Mouse (Mus musculus) megakaryocyte, embryonic 14.5 days (primary cell): ENCODE measurements around the gene Rcor1. TPM values are rescaled to one million over a fixed set of nuclear protein-coding genes. Genes with fewer than 3 reads are reported as not detected.
A peak's percentile ranks its signal among the peaks of the same experiment; 100 is the strongest.

ENCODE experiments used
- H3K27me3 ChIP-seq: replicated peaks from 2 replicates; pipeline ENCODE3; 2012; ENCODE audit warnings: inconsistent platforms
- H3K36me3 ChIP-seq: replicated peaks from 2 replicates; pipeline ENCODE3; 2012; ENCODE audit warnings: low read length, inconsistent platforms, mixed read lengths
- H3K4me1 ChIP-seq: 2 replicates; pipeline ENCODE4 v1.6.1; 2012; ENCODE audit warnings: inconsistent platforms
- H3K4me3 ChIP-seq: replicated peaks from 2 replicates; pipeline ENCODE3; 2012; ENCODE audit warnings: moderate library complexity, mild to moderate bottlenecking, inconsistent platforms
- H3K9me3 ChIP-seq: 2 replicates; pipeline ENCODE4 v1.6.1; 2012; ENCODE audit warnings: inconsistent platforms
- FLI1 ChIP-seq: IDR thresholded peaks from 2 replicates; pipeline ENCODE4 v1.6.1; 2012; ENCODE audit warnings: low read length, inconsistent platforms, mixed read lengths
- GATA1 ChIP-seq: IDR thresholded peaks from 3 replicates; pipeline ENCODE4 v1.6.1; 2012; ENCODE audit warnings: mixed read lengths, low read length, inconsistent platforms, borderline replicate concordance
- polyA plus RNA-seq: library from polyadenylated mRNA; stranded (reverse); fragments of >175 nt; gene quantifications from 2 replicates; pipeline ENCODE4 v1.2.3, GENCODE M21; 2012; ENCODE audit warnings: low replicate concordance; ENCODE audit not compliant: insufficient read depth

The Rcor1 gene
- polyA plus RNA-seq, 1 experiment, result 2.9 TPM

DNA sequence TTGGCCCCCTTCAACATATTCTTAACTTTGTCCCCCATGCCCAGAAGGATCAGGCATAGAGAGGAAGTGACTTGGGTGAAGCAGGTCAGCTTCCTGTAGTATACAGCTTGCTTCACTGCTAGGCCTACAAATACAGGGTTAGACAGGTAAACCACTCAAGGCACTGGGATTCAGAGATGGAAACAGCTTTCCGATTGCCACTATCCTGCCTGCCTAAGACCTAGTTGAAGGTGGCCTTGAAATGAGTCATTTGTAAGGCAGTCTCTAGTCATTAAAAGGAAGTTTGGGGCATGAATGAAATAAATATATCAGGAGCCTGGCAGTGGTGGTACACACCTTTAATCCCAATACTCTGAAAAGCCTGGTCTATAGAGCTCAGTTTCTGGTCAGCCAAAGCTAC lies 47.9 kb downstream of the Rcor1 start:
- Histone ChIP-seq H3K9me3 (peaks cover 5% of the 10 kb centered on the region), H3K36me3 (peaks cover 62% of the 10 kb centered on the region), H3K27me3 (no peaks in the 10 kb centered on the region), H3K4me1 (peaks cover 62% of the 10 kb centered on the region), H3K4me3 (no peak overlapping the region)
- TF ChIP-seq FLI1 (no peak), GATA1 (no peak)

DNA sequence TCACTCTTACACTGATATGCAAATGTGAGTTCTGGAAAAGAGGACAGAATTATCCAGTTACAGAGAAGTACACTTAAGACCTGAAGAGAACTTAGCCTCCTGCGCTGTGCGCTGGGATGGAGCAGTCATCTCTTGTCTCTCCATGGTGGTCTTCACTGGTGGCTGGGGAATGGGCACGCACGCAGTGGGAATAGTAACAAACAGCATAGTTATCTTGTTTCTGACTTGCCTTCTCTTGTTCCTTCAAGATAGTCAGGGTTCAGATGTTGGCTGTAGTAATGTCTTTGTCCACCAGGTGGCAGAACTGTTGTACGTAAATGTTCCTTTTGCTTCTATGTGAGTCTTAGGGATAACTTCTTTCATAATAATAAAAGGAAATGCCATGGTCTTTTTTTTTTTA lies 49.0 kb downstream of the Rcor1 start:
- Histone ChIP-seq H3K27me3 (no peaks in the 10 kb centered on the region), H3K4me1 (peaks cover 73% of the 10 kb centered on the region), H3K4me3 (peak overlapping the region; percentile 3), H3K9me3 (peaks cover 5% of the 10 kb centered on the region), H3K36me3 (peaks cover 57% of the 10 kb centered on the region)
- TF ChIP-seq GATA1 (no peak), FLI1 (no peak)

DNA sequence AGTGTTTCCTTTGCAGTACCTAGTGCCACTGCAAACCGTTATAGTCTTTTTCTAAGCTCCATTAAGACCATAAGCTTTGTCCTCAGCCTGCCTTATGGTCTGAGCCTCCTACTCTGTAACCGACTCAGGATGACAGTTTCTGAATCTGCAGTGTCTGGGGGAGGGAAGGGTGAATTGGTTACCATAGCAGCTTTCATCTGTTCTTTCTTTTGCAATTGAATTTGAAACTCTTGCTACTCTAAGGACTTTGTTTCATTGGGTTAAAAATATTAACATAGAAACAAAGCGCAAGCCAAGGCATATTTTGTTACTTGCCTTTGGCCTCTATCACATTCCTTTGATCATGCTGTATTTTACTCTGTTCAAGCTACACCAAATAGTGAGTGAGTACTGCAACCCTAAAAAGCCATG lies 49.6 kb downstream of the Rcor1 start:
- peaks cover 57% of the 10 kb centered on the region for H3K36me3 ChIP-seq
- H3K27me3 ChIP-seq, result no peaks in the 10 kb centered on the region
- no peaks in the 10 kb centered on the region for H3K9me3 ChIP-seq
- H3K4me1 ChIP-seq, result peaks cover 78% of the 10 kb centered on the region
- no peak overlapping the region for H3K4me3 ChIP-seq
- no peak for TF ChIP-seq GATA1
- no peak for TF ChIP-seq FLI1

DNA sequence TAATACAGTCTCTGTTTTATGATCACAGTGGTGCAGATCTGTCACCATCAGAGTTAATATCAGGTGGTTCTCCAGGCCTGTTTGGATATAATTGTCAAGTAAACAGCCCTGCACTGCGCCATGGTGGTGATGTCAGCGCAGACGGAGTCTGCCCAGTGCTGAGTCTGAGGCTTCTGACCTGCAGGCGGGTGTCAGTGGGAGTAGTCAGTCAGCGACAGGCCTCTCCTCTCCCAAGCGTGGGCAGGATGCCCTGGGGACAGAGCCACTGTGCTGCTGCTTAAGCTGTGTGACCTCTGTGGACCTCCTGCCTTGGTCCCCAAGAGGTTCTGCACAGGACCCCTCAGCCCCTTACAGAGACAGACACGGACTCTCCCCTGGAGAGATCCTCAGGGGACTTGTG lies 50.0 kb downstream of the Rcor1 start:
- TF ChIP-seq FLI1, result no peak
- TF ChIP-seq GATA1, result no peak
- H3K4me1 ChIP-seq, result peaks cover 83% of the 10 kb centered on the region
- H3K27me3 ChIP-seq, result no peaks in the 10 kb centered on the region
- no peak overlapping the region for H3K4me3 ChIP-seq
- H3K9me3 ChIP-seq, result no peaks in the 10 kb centered on the region
- H3K36me3 ChIP-seq, result peaks cover 55% of the 10 kb centered on the region

DNA sequence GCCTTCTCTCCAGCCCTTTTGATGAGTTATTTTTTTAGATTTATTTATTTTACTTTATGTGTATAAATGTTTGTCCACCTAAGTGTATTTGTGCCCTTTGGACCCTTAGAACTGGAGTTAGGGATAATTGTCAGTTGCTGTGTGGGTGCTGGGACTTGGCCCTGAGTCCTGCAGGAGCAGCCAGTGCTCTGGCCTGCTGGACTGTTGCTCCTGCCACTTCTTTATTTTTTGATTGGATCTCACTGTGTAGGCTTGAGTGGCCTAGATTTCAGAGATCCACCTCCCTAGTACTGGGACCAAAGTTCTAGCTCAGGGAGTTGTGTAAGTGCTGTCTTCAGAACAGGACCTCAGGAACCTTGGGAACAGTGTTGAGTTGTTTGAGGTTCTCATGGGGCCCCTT lies 51.6 kb downstream of the Rcor1 start:
- peaks cover 94% of the 10 kb centered on the region for H3K4me1 ChIP-seq
- H3K4me3 ChIP-seq, result no peak overlapping the region
- H3K36me3 ChIP-seq, result peaks cover 52% of the 10 kb centered on the region
- H3K9me3 ChIP-seq, result no peaks in the 10 kb centered on the region
- TF ChIP-seq FLI1 (no peak), GATA1 (no peak)
- no peaks in the 10 kb centered on the region for H3K27me3 ChIP-seq

DNA sequence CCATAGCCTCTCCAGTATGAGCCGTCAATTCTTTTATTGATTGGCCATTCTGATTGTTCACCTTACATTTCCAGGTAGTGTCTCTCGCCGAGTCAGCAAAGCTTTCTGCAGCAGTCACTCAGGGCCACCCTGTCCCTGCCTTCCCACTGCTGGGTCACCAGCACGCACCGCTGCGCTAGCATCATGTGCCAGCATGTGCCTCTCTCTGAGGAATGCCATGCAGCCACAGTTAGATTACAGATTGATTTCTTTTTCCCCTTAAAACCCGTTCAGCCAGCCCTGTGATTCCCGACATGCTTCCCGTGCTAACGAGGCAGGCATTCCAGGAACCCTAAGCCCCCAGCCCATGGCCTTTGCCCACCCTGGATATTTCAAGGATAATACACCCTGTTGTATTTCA lies 52.8 kb downstream of the Rcor1 start:
- Histone ChIP-seq H3K27me3 (no peaks in the 10 kb centered on the region), H3K9me3 (no peaks in the 10 kb centered on the region), H3K4me3 (peak overlapping the region; percentile 1), H3K4me1 (peaks cover 87% of the 10 kb centered on the region), H3K36me3 (peaks cover 61% of the 10 kb centered on the region)
- TF ChIP-seq GATA1 (no peak), FLI1 (no peak)

DNA sequence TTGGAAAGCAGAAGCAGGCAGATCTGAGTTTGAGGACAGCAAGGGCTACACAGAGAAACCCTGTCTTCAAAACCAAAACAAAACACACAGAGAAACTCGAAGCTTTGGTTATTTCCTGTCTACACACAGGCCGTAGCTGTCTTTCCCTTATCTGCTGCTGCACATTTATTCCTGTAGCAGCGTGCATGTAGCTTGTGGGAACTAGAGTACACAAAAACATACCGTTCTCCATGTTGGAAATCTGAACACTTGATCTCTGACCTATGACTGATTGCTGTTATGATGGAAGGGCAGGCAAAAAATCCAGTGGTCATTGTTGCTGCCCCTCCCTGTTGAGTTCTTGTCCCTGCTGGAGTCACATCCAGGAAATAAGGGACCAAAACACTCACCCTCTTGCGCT lies 54.9 kb downstream of the Rcor1 start:
- peak; percentile 45; the same call in 1 of the 3 replicates for TF ChIP-seq GATA1
- no peak for TF ChIP-seq FLI1
- peaks cover 73% of the 10 kb centered on the region for H3K4me1 ChIP-seq
- H3K27me3 ChIP-seq, result no peaks in the 10 kb centered on the region
- no peaks in the 10 kb centered on the region for H3K9me3 ChIP-seq
- peak overlapping the region; percentile 86 for H3K4me3 ChIP-seq
- H3K36me3 ChIP-seq, result peaks cover 68% of the 10 kb centered on the region

DNA sequence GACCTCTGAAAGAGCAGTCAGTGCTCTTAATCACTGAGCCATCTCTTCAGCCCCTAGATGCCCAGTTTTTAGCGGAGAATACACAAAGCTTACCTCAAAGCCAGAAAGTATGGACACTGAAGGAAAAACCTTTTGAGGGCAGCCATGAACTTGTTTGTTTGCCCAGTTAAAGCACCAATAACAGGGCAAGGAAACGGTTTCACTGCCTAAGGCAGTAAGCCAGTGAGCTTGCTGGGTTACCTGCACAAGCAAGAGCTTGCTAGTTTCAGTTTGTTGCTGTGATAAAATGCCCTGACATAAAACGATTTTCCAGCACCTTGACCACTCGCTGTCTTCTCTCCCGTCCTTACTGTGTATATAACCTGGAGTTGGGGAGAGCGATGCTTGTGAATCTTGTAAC lies 55.9 kb downstream of the Rcor1 start:
- H3K27me3 ChIP-seq, result no peaks in the 10 kb centered on the region
- H3K4me3 ChIP-seq, result no peak overlapping the region
- no peaks in the 10 kb centered on the region for H3K9me3 ChIP-seq
- TF ChIP-seq FLI1 (no peak), GATA1 (no peak)
- H3K4me1 ChIP-seq, result peaks cover 62% of the 10 kb centered on the region
- peaks cover 63% of the 10 kb centered on the region for H3K36me3 ChIP-seq

DNA sequence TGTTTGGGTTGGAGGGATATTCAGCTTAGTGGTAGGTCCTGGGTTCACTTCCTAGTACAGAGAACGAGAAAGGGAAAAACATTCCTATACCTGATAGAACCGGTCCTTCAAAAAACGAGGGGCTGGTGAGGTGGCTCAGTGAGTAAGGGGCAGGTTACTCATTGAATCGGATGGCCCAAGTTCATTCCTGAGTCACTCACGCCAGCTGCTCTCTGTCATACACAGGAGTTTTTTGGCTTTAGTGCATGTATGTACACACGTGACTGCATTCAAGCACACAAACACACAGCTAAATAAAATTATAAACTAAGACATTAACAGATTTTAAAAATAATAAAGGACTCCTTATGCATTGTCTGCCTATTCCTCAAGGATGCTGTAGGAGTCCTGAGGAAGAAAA lies 57.1 kb downstream of the Rcor1 start:
- Histone ChIP-seq H3K4me1 (peaks cover 51% of the 10 kb centered on the region), H3K9me3 (no peaks in the 10 kb centered on the region), H3K4me3 (no peak overlapping the region), H3K36me3 (peaks cover 72% of the 10 kb centered on the region), H3K27me3 (no peaks in the 10 kb centered on the region)
- TF ChIP-seq GATA1 (no peak), FLI1 (no peak)

DNA sequence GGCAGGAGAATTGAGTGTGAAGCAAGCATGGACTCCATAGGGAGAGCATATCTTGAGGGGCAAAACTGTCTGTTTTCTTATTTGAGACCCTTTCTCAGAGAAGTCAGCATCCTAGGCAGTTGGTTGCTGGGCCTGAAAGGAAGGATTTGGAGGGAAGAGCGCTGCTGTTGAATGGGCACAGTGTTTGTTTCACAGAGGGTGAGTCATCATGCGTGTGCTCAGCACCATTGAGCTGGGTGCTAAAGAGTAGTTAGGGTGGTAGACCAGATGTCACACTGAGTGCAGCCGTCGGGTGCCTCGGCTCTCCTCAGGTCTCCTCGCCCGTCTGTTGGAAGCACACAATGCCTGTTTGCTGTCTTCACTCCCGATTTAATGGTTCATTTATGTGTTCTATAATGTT lies 57.9 kb downstream of the Rcor1 start:
- TF ChIP-seq FLI1, result no peak
- TF ChIP-seq GATA1, result no peak
- H3K4me1 ChIP-seq, result peaks cover 43% of the 10 kb centered on the region
- no peak overlapping the region for H3K4me3 ChIP-seq
- no peaks in the 10 kb centered on the region for H3K27me3 ChIP-seq
- peaks cover 74% of the 10 kb centered on the region for H3K36me3 ChIP-seq
- H3K9me3 ChIP-seq, result no peaks in the 10 kb centered on the region

DNA sequence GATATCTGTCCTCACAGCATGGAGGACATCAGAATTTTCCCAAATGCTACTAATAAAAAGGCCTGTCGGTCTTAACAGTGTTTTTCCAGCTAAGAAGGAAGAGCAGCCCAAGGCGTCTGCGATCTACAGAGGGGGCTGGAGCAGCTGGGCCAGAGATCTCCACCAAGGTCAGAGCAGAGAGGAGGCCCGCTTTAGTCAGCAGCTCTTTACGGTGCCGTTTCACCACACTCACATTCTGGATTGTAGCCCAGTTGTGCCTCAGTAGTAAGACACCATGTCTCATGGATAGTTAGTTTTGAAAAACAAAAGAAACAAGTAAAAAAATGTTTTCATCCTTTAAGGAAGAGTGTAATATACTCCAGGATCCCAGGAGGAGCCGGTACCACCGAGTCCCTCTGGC lies 72.0 kb downstream of the Rcor1 start:
- Histone ChIP-seq H3K36me3 (peaks cover 100% of the 10 kb centered on the region), H3K4me3 (no peak overlapping the region), H3K4me1 (peaks cover 5% of the 10 kb centered on the region; the same call in 1 of the 2 replicates), H3K27me3 (no peaks in the 10 kb centered on the region), H3K9me3 (no peaks in the 10 kb centered on the region)
- TF ChIP-seq GATA1, result no peak
- TF ChIP-seq FLI1, result no peak
